Mouse (Mus musculus) bone marrow macrophage, adult 2 months (primary cell): ENCODE measurements at regions not wholly inside any gene's neighbourhood (a gene's known extent, or its start where the extent isn't known, plus 50 kb on each side); places are given as distances from the start of the nearest gene placed in this dataset.

Experiments used
- H3K27ac ChIP-seq: 2 replicates; pipeline ENCODE4 v1.5.1; 2012; ENCODE audit warnings: low read depth, low read length; ENCODE audit not compliant: insufficient read depth
- H3K4me1 ChIP-seq: 2 replicates; pipeline ENCODE4 v1.6.1; 2012; ENCODE audit warnings: low read length; ENCODE audit not compliant: control insufficient read depth, insufficient read depth
- H3K4me3 ChIP-seq: 2 replicates; pipeline ENCODE4 v1.5.1; 2012; ENCODE audit warnings: mild to moderate bottlenecking, low read length, moderate library complexity; ENCODE audit not compliant: insufficient read depth
- CTCF ChIP-seq: IDR thresholded peaks from 2 replicates; pipeline ENCODE4 v1.5.1; 2012; ENCODE audit warnings: low read depth, mild to moderate bottlenecking, low read length, moderate library complexity
- POLR2A ChIP-seq: IDR thresholded peaks from 2 replicates; pipeline ENCODE4 v1.6.1; 2012; ENCODE audit warnings: mild to moderate bottlenecking, low read depth, low read length, borderline replicate concordance

GRCm38 (mm10) chr15:64434502-64434901, 374.2 kb upstream of the Fam49b start:
- Histone ChIP-seq H3K27ac (no peak overlapping the region), H3K4me3 (no peak overlapping the region), H3K4me1 (no peaks in the 10 kb centered on the region)
- TF ChIP-seq POLR2A (no peak), CTCF (no peak)

- Histone ChIP-seq H3K27ac (no peak overlapping the region), H3K4me3 (no peak overlapping the region), H3K4me1 (no peaks in the 10 kb centered on the region)
- TF ChIP-seq CTCF (no peak), POLR2A (no peak)
These were observed 374.6 kb upstream of the Fam49b start for GRCm38 (mm10) chr15:64434908-64435307.

GRCm38 (mm10) chr15:64445076-64445475, 372.4 kb upstream of the Gm21798 start:
- Histone ChIP-seq H3K4me3 (no peak overlapping the region), H3K27ac (no peak overlapping the region), H3K4me1 (peaks cover 12% of the 10 kb centered on the region)
- TF ChIP-seq POLR2A (no peak), CTCF (no peak)

- Histone ChIP-seq H3K4me1 (peaks cover 12% of the 10 kb centered on the region), H3K27ac (no peak overlapping the region), H3K4me3 (no peak overlapping the region)
- no peak for TF ChIP-seq POLR2A
- TF ChIP-seq CTCF = no peak
These were observed 371.0 kb upstream of the Gm21798 start for GRCm38 (mm10) chr15:64446411-64447072.

- H3K27ac ChIP-seq = 0 out of 2 replicates have a peak overlapping the region, but pooled peaks have one; percentile 20
- H3K4me1 ChIP-seq = peaks cover 12% of the 10 kb centered on the region
- no peak overlapping the region for H3K4me3 ChIP-seq
- TF ChIP-seq POLR2A (no peak), CTCF (no peak)
These were observed 370.1 kb upstream of the Gm21798 start for GRCm38 (mm10) chr15:64447239-64447952.

- H3K27ac ChIP-seq = no peak overlapping the region
- no peak overlapping the region for H3K4me3 ChIP-seq
- TF ChIP-seq CTCF = no peak
- TF ChIP-seq POLR2A = no peak
- peaks cover 12% of the 10 kb centered on the region for H3K4me1 ChIP-seq
These were observed 368.8 kb upstream of the Gm21798 start for GRCm38 (mm10) chr15:64448581-64449140.

GRCm38 (mm10) chr15:64470743-64471142, 346.8 kb upstream of the Gm21798 start:
- Histone ChIP-seq H3K4me1 (no peaks in the 10 kb centered on the region), H3K27ac (no peak overlapping the region), H3K4me3 (no peak overlapping the region)
- TF ChIP-seq POLR2A (no peak), CTCF (no peak)

- no peaks in the 10 kb centered on the region for H3K4me1 ChIP-seq
- TF ChIP-seq POLR2A = no peak
- no peak overlapping the region for H3K4me3 ChIP-seq
- H3K27ac ChIP-seq = no peak overlapping the region
These were observed 345.9 kb upstream of the Gm21798 start for GRCm38 (mm10) chr15:64471597-64471996.

- TF ChIP-seq POLR2A (no peak), CTCF (no peak)
- H3K4me3 ChIP-seq = no peak overlapping the region
- H3K4me1 ChIP-seq = no peaks in the 10 kb centered on the region
- no peak overlapping the region for H3K27ac ChIP-seq
These were observed 343.3 kb upstream of the Gm21798 start for GRCm38 (mm10) chr15:64474236-64474635.

GRCm38 (mm10) chr15:64477131-64477530, 340.4 kb upstream of the Gm21798 start:
- Histone ChIP-seq H3K27ac (no peak overlapping the region), H3K4me1 (no peaks in the 10 kb centered on the region), H3K4me3 (no peak overlapping the region)
- TF ChIP-seq POLR2A = no peak
- TF ChIP-seq CTCF = no peak
